Mouse (Mus musculus) monocyte, adult 5-6 weeks (primary cell): ENCODE data around the gene Cdc42ep5. TPM values are rescaled to one million over a fixed set of nuclear protein-coding genes. Genes with fewer than 3 reads are reported as not detected.
A peak's percentile ranks its signal among the peaks of the same experiment; 100 is the strongest.

Experiments
- ATAC-seq: fragments of 153-309, 156-312 bp; replicated peaks from 2 replicates; pipeline ENCODE4 v1.8.0; 2017; ENCODE audit warnings: mild to moderate bottlenecking; ENCODE audit not compliant: low TSS enrichment, insufficient number of reproducible peaks, severe bottlenecking, poor library complexity, low FRiP score
- total RNA-seq: library from RNA; stranded (forward); fragments of 200-1000, 200-491, 200-594 nt; gene quantifications from 3 replicates; pipeline ENCODE4 v1.2.3, GENCODE M21; 2017

The Cdc42ep5 gene
- total RNA-seq, 1 experiment from 2014 or later: not detected

DNA sequence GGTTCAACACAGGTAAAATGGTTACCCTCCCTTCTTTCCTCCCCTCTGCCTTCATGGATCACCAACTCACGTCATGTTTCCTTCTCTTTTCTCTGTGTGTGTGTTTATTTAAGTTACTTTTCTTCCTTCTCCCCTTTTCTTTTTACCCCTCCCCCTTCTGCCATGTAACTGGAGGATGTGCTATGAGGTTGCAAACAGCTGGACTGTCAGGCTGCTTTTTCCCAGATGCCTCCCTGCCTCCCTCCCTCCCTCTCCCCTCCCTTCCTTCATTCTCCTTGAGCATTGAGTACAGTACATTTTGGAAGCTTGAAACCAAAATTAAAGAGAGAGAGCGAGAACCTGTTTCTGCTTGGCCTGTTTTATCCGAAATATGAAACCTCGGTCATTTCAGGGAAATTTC, 16.8 kb downstream of the Cdc42ep5 start:
- no peak for ATAC-seq

DNA sequence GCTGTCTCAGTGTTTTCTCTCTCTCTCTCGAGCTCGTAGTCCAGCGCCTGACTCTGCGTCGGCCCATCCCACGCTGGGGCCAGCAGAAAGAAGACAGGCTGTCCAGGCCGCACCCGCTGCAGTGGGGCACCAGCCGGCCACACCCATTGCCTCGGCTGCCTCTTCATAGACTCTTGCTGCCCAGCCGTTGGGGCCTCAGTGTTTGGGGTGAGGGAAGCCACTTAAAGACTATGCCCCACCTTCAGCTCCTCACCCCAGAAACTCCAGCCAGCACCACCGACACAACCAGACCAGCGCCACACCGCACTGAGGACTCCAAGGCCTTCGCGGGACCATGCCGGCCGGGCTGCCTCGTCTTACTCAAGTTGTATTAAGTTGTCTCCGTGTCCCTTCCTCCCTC, 17.3 kb downstream of the Cdc42ep5 start:
- no peak for ATAC-seq

DNA sequence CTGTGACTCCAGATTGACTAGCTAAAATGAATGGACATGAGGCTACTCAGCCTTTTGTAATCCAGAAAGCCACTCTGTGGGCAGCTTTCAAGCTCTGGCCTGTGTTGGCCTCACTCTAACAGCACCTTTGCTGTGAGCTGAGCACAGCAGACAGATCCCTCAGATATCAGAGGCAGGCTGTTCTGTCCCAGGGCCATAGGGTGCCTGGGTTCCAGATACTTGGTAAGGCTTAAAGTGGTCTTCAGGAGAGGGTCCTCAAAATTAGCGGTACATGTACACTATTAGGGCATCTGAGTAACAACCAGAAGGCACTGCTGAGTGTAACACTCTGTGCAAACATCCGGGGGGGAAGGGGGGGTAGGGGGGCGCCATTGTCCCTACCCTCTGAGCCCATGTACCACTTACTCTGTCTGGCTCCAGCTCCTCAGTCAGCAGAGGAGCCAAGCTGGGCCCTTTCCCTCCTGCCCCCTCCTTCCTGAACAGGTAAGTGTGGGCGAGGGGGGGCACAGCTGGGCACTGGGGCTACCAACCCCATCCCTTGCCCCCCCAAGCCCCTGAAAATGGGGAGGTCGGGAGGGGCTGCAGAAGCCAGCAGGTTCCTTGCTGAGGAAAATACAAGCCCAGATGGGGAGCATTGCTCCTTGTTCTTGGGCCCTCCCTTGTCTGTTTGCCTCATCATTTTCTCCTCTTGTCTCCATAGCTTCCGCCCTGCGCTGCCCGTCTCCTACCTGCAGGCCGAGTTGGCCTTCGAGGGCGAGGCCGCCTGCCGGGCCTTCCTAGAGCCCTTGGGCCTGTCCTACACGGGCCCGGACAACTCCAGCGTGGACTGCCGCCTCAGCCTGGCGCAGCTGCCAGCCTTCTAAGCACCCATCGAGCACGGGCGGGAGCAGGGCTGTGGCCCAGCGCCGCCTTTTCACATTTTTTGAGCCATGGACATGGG, 18.1 kb downstream of the Cdc42ep5 start:
- ATAC-seq: no peak

DNA sequence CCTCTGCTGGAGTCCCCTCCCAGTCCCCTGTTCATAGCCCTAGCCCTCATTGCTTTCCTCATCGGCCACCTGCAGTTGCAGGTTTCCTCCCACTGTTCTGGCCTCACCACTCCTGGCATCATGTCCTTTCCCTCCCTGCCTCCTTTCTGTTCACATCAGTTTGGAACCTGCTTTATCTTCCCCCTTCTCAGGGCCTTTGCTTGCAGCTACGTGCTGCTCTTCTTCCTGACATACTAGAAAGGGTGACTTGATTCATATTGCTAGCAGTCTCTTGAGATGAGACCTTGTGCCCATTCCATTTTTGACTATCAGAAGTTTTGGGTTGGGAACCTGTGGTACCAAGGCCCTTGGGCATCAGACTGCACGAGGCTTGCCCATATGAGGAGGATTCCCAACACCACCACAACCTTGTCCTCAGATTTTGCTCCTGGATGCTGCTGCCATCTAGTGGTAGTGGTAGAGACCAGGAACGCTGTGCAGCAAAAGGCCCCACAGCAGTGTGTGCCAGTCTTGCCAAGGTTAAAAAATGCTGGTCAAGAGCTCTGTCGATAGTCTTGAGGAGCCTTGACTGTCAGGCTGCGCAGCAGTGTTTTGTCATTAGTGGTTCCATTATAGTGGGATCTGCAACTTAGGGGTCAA, 19.0 kb downstream of the Cdc42ep5 start:
- no peak for ATAC-seq

DNA sequence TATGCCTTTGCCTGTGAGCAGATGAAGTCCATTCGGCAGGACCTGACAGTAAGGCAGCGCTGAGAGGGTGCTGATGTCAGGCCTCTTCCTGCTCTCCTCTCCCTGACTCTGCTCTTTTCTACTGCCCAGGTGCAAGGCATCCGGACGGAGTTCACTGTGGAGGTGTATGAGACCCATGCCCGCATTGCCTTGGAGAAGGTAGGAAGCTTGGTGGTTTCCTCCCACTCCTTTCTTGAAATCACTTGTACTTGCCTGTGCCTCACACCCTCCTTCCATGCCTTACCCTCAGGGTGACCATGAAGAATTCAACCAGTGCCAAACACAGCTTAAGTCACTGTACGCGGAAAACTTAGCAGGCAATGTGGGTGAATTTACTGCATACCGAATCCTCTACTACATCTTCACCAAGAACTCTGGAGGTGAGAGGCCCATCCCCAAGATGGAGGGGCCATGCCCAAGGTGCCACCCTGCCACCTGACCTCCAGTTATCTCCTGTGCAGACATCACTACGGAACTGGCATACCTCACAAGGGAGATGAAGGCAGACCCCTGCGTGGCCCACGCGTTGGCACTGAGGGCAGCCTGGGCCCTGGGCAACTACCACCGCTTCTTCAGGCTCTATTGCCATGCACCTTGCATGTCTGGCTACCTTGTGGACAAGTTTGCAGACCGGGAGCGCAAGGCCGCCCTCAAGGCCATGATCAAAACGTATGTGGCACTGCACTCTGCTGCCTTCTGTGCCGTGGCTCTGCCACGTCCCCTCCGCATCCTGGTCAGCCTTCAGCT, 19.7 kb downstream of the Cdc42ep5 start:
- ATAC-seq: no peak

DNA sequence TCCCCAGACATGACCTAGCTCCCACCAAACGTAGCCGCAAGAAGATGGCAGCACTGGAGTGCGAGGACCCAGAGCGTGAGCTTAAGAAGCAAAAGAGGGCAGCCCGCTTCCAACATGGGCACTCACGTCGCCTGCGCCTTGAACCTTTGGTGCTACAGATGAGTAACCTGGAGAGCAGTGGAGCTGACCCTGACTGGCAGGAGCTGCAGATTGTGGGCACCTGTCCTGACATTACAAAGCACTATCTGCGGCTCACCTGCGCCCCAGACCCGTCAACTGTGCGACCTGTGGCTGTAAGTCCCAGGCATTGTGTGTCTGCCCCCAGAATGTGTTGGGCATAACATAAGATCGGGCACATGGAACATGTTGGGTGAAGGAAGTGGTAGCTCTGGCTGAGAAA, 20.6 kb downstream of the Cdc42ep5 start:
- no peak for ATAC-seq

DNA sequence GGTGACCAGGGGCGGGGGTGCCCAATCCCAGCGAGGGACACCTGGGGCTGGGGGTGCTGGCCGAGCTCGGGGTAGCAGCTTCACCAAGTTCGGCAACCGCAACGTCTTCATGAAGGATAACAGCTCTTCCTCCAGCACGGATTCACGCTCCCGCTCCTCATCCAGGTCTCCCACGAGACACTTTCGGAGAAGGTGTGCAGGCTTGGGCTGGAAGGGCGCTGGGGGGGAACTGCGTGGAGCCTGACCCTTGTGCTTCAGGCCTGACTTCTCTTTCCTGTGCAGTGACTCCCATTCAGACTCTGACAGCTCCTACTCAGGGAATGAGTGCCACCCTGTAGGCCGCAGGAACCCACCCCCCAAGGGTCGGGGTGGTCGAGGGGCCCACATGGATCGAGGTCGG, 21.2 kb downstream of the Cdc42ep5 start:
- ATAC-seq: no peak

DNA sequence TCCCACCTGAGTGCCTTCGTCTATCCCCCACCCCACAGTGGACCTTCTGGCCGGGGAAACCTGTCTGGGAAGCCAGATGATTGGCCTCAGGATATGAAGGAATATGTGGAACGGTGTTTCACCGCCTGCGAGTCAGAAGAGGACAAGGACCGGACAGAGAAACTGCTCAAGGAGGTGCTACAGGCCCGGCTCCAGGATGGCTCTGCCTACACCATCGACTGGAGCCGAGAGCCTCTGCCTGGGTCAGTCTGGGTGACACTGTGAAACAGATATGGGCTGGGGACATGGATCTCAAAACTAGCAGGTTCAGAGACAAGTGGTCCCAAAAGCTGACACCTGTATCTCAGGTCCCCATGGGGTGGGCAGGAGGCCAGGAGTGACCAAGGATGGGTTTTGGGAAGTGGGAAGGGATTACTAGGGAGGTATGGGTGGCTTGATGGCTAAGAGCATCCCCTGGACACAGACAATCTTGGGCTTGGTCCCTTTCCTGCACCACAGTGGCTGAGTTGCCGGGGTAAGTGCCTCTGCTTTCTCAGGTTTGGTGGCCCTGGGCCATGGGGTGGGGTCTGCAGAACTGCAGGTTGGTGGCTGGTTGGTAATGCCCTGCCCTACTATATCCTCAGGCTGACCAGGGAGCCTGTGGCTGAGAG, 21.7 kb downstream of the Cdc42ep5 start:
- ATAC-seq: no peak

DNA sequence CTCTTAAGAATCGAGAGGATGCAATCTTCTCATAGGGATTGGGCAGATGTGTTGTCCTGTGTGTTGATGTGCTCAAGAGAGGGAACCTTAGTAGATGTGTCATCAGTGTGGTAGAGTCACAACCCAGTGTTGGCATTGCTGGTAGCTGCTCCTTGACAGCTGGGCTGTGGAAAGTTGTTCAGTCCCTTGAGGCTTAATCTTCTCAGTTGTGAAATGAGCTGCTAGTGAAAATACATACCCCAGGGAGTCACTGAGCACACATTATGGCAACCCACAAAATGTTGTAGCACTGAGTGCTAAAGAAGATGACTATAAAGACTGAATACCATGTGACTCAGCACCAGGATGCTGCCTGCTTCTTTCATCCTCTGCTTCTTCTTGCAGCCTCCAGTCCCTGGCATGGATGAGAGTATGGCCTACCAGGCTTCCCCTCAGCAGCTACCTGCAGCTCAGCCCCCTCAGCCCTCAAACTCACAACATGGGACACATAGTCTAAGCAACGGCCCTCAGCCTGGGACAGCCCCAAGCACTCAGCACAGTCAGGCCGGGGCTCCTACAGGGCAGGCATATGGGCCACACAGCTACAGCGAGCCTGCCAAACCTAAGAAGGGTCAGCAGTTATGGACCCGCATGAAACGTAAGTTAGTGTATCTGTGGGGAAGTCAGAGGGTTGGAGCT, 22.9 kb downstream of the Cdc42ep5 start:
- ATAC-seq: no peak

DNA sequence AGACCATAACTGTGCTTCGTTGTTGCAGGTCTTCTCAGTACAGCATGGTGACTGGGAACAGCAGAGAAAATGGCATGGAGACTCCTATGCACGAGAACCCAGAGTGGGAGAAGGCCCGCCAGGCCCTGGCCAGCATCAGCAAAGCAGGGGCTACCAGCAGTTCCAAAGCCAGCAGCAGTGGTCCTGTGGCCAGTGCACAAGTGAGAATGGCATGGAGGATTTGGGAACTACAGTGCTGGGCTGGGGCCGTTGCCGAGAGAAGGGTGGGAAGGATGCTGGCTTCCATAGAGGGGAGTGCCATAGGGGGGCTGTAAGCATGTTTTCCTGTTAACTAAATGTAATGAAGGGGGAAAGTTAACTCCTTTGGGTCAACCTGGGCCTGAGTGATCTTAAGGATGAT, 25.3 kb downstream of the Cdc42ep5 start:
- no peak for ATAC-seq

DNA sequence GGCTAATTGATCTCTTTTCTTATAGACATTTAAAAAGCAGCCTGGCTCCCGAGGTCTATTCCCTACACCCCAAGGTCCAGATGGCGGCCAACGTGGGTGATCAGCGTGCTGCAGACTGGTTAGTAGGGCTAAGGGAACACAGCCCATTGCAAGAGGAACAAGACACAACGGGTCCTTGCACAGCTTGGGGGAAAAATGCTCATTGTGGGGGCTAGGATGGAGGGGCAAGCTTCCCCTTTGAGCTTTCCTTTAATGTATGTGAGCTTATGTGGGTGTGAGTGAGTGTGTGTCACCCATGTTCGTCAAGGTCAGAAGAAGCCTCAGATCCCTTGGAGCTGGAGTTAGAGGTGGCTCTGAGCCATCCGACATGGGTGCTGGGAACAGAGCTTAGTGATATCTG, 26.0 kb downstream of the Cdc42ep5 start:
- no peak for ATAC-seq

DNA sequence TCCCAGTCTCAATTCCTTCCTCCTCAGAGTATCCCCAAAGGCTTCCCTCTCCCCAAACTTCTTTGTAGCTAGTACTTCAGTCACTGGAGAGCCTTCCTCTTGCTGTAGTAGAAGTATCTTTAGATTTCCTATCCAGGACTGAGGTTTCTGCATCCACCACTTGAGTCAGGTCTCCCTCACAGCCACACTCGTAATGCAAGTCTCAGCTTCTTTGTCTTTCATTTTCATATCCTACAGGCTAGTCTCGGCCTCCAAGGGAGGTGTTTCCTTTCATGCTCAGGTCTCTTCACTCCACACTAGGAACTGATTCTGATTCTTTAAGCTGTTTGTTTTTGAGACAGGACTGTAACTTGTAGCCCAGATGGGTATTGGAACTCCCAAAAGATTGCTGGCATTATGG, 26.5 kb downstream of the Cdc42ep5 start:
- no peak for ATAC-seq

DNA sequence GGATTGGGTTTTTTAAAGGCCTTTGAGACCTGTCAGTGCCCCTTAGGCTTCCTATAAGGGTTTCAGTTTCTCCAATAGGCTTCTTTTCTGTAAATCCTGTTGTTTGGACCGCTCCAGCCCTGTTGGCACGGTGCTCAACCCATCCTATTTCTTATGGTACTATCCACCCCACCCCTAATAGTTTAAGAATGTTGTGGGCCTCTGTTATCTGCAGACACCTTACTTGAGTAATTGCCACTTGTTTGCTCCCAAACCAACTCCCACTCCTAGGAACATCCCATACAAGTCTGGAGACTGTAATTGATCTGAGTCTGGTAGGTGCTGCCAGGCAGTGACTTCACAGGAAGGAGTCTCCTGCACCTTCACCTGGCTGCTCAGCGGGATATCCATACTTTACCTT, 26.9 kb downstream of the Cdc42ep5 start:
- no peak for ATAC-seq

DNA sequence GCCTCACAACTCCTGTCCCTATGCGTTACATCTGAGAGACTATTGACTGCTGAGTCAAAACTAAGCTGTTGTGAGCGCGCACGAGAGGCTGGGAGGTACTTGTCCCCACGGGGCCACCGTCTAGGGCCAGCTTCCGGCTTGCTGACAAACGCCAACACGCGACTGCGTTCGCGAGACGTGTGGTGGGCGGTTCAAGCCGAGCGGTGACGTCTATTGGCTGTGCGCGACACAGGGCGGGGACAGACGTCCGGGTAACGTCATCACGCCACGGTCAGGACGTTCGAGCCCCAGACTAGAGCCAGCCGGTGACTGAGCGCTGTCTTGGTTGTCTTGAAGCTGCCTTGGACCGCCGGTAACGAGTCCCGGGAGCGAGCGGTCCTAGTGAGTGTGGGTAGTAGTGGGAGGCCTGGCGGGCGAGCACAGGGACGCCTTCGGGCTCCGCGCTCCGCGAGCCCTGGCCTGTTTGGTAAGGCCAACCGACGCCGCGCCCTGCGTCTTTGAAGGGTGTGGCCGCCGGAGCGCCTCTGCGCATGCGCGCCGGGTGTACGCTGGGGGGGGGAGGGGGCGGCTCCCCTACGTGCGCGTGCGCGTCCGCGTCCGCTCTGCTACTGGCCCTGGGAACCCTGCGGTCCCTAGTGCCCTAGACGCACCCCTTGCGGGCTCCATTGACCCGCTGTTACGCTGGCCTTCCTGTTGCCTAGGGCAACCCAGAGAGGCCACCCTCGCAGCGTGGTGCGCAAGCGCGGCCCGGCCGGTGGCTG, 27.7 kb downstream of the Cdc42ep5 start, which contains the start of gene Leng8:
Gene Leng8 (plus strand): TSS at position 269 of the 761 bp plus-strand sequence.
- peak; percentile 89 for ATAC-seq

DNA sequence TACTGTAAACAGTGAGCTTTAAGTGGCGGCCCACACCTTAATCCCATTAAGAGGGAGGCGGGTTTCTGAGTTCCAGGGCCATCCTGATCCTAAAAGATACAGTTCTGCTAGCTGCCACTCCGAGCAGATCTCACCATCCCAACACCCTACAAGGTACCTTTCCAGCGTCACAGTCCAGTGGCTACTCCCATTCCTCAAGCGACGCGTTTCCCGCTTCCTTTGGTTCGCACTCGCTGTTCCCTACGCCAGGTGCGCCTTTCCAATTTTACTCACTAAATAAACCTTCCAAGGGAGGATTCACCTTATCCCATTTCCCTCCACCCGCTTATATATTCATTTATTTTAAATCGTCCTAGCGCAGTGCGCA, 28.3 kb downstream of the Cdc42ep5 start:
- no peak for ATAC-seq

DNA sequence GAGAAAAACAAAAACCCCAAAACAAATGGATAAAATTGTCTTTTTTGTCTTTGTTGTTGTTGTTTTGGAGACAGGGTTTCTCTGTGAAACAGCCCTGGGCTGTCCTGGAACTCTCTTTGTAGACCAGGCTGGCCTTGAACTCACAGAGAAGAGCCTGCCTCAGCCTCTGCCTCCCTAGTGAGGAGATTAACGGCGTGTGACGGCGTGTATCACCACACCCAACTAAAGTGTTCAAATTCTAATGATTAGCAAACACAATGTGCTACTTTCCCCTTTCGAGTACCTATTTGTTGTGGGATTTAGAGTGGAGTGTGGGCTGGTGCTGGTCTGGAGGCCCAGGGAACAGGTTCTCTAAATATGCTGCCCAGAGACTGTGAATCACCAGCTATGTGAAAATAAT, 29.7 kb downstream of the Cdc42ep5 start:
- no peak for ATAC-seq

DNA sequence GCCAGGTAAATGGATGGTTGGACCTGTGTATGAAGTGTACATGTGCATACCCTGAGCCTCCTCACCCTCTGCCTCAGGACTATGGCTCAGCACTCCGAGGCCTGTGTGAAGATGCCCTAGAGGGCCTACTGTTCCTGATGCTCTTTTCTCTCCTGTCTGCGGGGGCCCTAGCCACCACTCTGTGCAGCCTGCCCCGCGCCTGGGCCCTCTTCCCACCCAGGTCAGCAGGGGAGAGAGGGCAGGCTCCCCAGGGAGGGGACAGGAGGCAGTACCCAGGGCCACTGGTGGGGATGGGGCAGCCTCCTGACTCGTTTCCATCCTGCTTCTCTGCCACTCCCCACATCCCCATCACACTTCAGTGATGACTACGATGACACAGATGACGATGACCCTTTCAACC, 31.7 kb downstream of the Cdc42ep5 start:
- no peak for ATAC-seq

DNA sequence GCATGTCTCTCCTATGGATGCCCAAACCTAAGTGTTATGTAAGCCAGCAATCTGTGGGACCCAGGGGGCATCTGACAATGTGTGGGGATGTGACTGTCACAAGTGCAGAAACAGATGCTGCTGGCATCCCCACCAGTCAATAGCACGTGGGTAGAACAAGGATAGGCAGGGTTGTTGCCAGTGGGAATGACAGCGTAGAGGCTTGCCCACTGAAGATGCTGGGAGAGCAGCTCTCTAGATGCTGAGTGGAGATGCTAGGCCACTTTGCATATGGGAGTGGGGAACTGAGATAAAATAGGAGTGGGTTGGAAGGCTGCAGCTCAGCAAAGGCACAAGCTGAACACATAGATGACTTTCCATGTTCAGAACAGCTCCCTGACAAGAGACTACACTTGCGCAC, 32.1 kb downstream of the Cdc42ep5 start:
- no peak for ATAC-seq
